Mouse (Mus musculus) CH12.LX (cell line): Measurements from ENCODE around the gene Rnf8. TPM values are rescaled to one million over a fixed set of nuclear protein-coding genes. Genes with fewer than 3 reads are reported as not detected.
"Not testable (repeated sequence)": the region's sequence is repeated elsewhere in the genome, so short reads cannot be mapped to it uniquely, and the experiment has no call there.

ENCODE experiments used
- DNase-seq: peaks from one replicate; pipeline ENCODE4 v3.0.0-alpha.2; 2013; ENCODE audit errors: extremely low read depth
- H3K27ac ChIP-seq: 2 replicates; pipeline ENCODE4 v1.5.1; 2012; ENCODE audit warnings: low read depth, mild to moderate bottlenecking, control low read depth, moderate library complexity; ENCODE audit not compliant: insufficient read depth
- H3K27me3 ChIP-seq: replicated peaks from 2 replicates; pipeline ENCODE3; 2012; ENCODE audit warnings: inconsistent platforms
- H3K36me3 ChIP-seq, 2 experiments: replicated peaks in 1 of 2; 2 replicates each; pipeline versions ENCODE3 to v1.6.1; 2012; ENCODE audit warnings: inconsistent platforms in 1 of 2, low read length in 1 of 2, mild to moderate bottlenecking in 1 of 2, mixed read lengths in 1 of 2, moderate library complexity in 1 of 2; ENCODE audit not compliant: control insufficient read depth in 1 of 2, insufficient read depth in 1 of 2
- H3K4me1 ChIP-seq, 2 experiments: 2 replicates each; pipeline ENCODE4 v1.6.1; 2012; ENCODE audit warnings: inconsistent platforms in 1 of 2, moderate library complexity in 1 of 2; ENCODE audit not compliant: insufficient read depth in 2 of 2, control insufficient read depth in 1 of 2
- H3K4me2 ChIP-seq: 2 replicates; pipeline ENCODE4 v1.6.1; 2012; ENCODE audit warnings: low read depth, mild to moderate bottlenecking, control low read depth; ENCODE audit not compliant: poor library complexity, insufficient read depth, severe bottlenecking
- H3K4me3 ChIP-seq, 3 experiments: fragments of 150-350 bp in 1 of 3; sonication (generic) in 1 of 3; replicated peaks in 1 of 3; 2 replicates each; pipeline versions ENCODE3 to v1.5.1; 2011 to 2012; ENCODE audit warnings: low read depth in 2 of 3, low read length in 2 of 3, mild to moderate bottlenecking in 2 of 3, moderate library complexity in 2 of 3, control low read depth in 1 of 3, improper control_type of control experiment in 1 of 3, inconsistent platforms in 1 of 3, mixed read lengths in 1 of 3; ENCODE audit not compliant: poor library complexity in 1 of 3
- H3K79me2 ChIP-seq: replicated peaks from 2 replicates; pipeline ENCODE4 v1.6.1; 2012; ENCODE audit warnings: mild to moderate bottlenecking, moderate library complexity; ENCODE audit not compliant: control insufficient read depth, poor library complexity, insufficient read depth, severe bottlenecking; ENCODE audit errors: extremely low read depth
- H3K9ac ChIP-seq: 2 replicates; pipeline ENCODE4 v1.6.1; 2012; ENCODE audit warnings: low read depth, mild to moderate bottlenecking, control low read depth, moderate library complexity; ENCODE audit not compliant: insufficient read depth
- H3K9me3 ChIP-seq: replicated peaks from 2 replicates; pipeline ENCODE3; 2012; ENCODE audit warnings: low read length, inconsistent platforms, mixed read lengths
- CHD1 ChIP-seq: IDR thresholded peaks from 2 replicates; pipeline ENCODE4 v1.6.1; 2012; ENCODE audit warnings: low read depth, low read length, improper control_type of control experiment, inconsistent platforms
- CTCF ChIP-seq, 2 experiments: IDR thresholded peaks in 1 of 2; conservative IDR thresholded peaks in 1 of 2; 2 replicates each; pipeline ENCODE4 v1.5.1; 2011 to 2012; ENCODE audit warnings: low read depth in 2 of 2, low read length in 2 of 2, improper control_type of control experiment in 1 of 2, inconsistent platforms in 1 of 2, mild to moderate bottlenecking in 1 of 2, moderate library complexity in 1 of 2
- ELF1 ChIP-seq: IDR thresholded peaks from 2 replicates; pipeline ENCODE4 v1.6.1; 2014; ENCODE audit warnings: low read depth, mild to moderate bottlenecking, inconsistent platforms, low read length, improper control_type of control experiment
- EP300 ChIP-seq: IDR thresholded peaks from 2 replicates; pipeline ENCODE4 v1.6.1; 2011; ENCODE audit warnings: low read length, improper control_type of control experiment
- HCFC1 ChIP-seq: IDR thresholded peaks from 2 replicates; pipeline ENCODE4 v1.6.1; 2012; ENCODE audit warnings: low read depth, mild to moderate bottlenecking, inconsistent platforms, low read length, improper control_type of control experiment
- KAT2A ChIP-seq: IDR thresholded peaks from 2 replicates; pipeline ENCODE4 v1.6.1; 2012; ENCODE audit warnings: low read length, improper control_type of control experiment, inconsistent platforms; ENCODE audit not compliant: insufficient replicate concordance
- MAX ChIP-seq: IDR thresholded peaks from 2 replicates; pipeline ENCODE4 v1.6.1; 2011; ENCODE audit warnings: low read length, improper control_type of control experiment
- MAZ ChIP-seq: IDR thresholded peaks from 2 replicates; pipeline ENCODE4 v1.6.1; 2012; ENCODE audit warnings: low read depth, mild to moderate bottlenecking, inconsistent platforms, low read length, improper control_type of control experiment, moderate library complexity
- MYC ChIP-seq: IDR thresholded peaks from 2 replicates; pipeline ENCODE4 v1.6.1; 2011; ENCODE audit warnings: low read depth, mild to moderate bottlenecking, improper control_type of control experiment, low read length
- NELFE ChIP-seq: IDR thresholded peaks from 2 replicates; pipeline ENCODE4 v1.6.1; 2011; ENCODE audit warnings: low read depth, low read length, improper control_type of control experiment
- RAD21 ChIP-seq: IDR thresholded peaks from 2 replicates; pipeline ENCODE4 v1.6.1; 2011; ENCODE audit warnings: low read depth, mild to moderate bottlenecking, low read length, improper control_type of control experiment, moderate library complexity
- RCOR1 ChIP-seq: conservative IDR thresholded peaks from 2 replicates; pipeline ENCODE4 v1.6.1; 2012; ENCODE audit warnings: low read depth, mild to moderate bottlenecking, inconsistent platforms, low read length, improper control_type of control experiment
- SIN3A ChIP-seq: IDR thresholded peaks from 2 replicates; pipeline ENCODE4 v1.6.1; 2012; ENCODE audit warnings: low read length, improper control_type of control experiment, inconsistent platforms
- SMC3 ChIP-seq: IDR thresholded peaks from 2 replicates; pipeline ENCODE4 v1.6.1; 2011; ENCODE audit warnings: low read depth, low read length, improper control_type of control experiment
- TBP ChIP-seq: conservative IDR thresholded peaks from 2 replicates; pipeline ENCODE4 v1.6.1; 2011; ENCODE audit warnings: low read depth, low read length, improper control_type of control experiment
- TCF12 ChIP-seq: IDR thresholded peaks from 2 replicates; pipeline ENCODE4 v1.6.1; 2014; ENCODE audit warnings: low read depth, mild to moderate bottlenecking, inconsistent platforms, low read length, improper control_type of control experiment
- UBTF ChIP-seq: IDR thresholded peaks from 2 replicates; pipeline ENCODE4 v1.6.1; 2012; ENCODE audit warnings: low read depth, mild to moderate bottlenecking, inconsistent platforms, low read length, improper control_type of control experiment, moderate library complexity
- ZC3H11A ChIP-seq: IDR thresholded peaks from 2 replicates; pipeline ENCODE4 v1.6.1; 2012; ENCODE audit warnings: low read depth, mild to moderate bottlenecking, inconsistent platforms, low read length, improper control_type of control experiment
- ZKSCAN1 ChIP-seq: IDR thresholded peaks from 2 replicates; pipeline ENCODE4 v1.6.1; 2012; ENCODE audit warnings: low read depth, inconsistent platforms, low read length, improper control_type of control experiment, borderline replicate concordance
- ZNF384 ChIP-seq: IDR thresholded peaks from 2 replicates; pipeline ENCODE4 v1.6.1; 2012; ENCODE audit warnings: low read depth, low read length, improper control_type of control experiment, inconsistent platforms
- dilution Hi-C: fragments of 300-500 bp; cut with MboI; formaldehyde crosslinking; loops from 2 replicates; pipeline ENCODE4 v1.14.3; 2020; ENCODE audit warnings: low sequenced_read_pairs; ENCODE audit not compliant: extremely low pct_unique_long_range_greater_than_20kb, extremely low pct_ligation_motif_present
- in situ Hi-C: fragments of 300-500 bp; cut with MboI; formaldehyde crosslinking; loops from 3 replicates; pipeline ENCODE4 v1.14.3; 2019; ENCODE audit warnings: low sequenced_read_pairs, low pct_ligation_motif_present, low pct_unique_long_range_greater_than_20kb, mixed read lengths
- polyA plus RNA-seq: library from polyadenylated mRNA; unstranded; fragments of >175 nt; gene quantifications from 2 replicates; pipeline ENCODE4 v1.2.1, GENCODE M21; 2012; ENCODE audit warnings: low read depth; ENCODE audit not compliant: insufficient read length
- total RNA-seq, 2 experiments: library from RNA; depleted of rRNA; stranded (reverse); fragments of 300-350 nt in 1 of 2; fragments of >200 nt in 1 of 2; gene quantifications; 2 replicates each; pipeline ENCODE4 v1.2.3; 2012 to 2014

Rnf8 gene
- total and polyA plus RNA-seq, 3 experiments, result 29.9 to 38.8 (median 35.4) TPM

GRCm38 (mm10) chr17:29603283-29603682 lies 11.3 kb upstream of the Rnf8 start:
- no peaks in the 10 kb centered on the region for H3K79me2 ChIP-seq
- peak; percentile 48 for DNase-seq
- no peak for TF ChIP-seq SIN3A
- TF ChIP-seq MAZ, result no peak
- no peak for TF ChIP-seq MYC
- no peak for TF ChIP-seq ZNF384
- peak; percentile 77 for TF ChIP-seq SMC3
- no peak for TF ChIP-seq TCF12
- no peak for TF ChIP-seq UBTF
- no peak for TF ChIP-seq MAX
- no peak for TF ChIP-seq EP300
- peak; percentile 71 for TF ChIP-seq RAD21
- TF ChIP-seq ELF1, result no peak
- TF ChIP-seq CTCF (conservative IDR thresholded peaks at IDR 0.05 in 1 of 2, IDR thresholded peaks at IDR 0.05 in 1 of 2; ENCODE audit: low read depth in 2 of 2, low read length in 2 of 2), result peak; percentile 86 to 99
- no peak for TF ChIP-seq NELFE
- no peak for TF ChIP-seq ZC3H11A
- no peak for TF ChIP-seq KAT2A
- no peak for TF ChIP-seq RCOR1
- TF ChIP-seq HCFC1, result no peak
- no peak for TF ChIP-seq TBP
- no peak for TF ChIP-seq ZKSCAN1
- TF ChIP-seq CHD1, result no peak
- H3K9me3 ChIP-seq, result peaks cover 3% of the 10 kb centered on the region
- no peak overlapping the region for H3K27ac ChIP-seq
- no peak overlapping the region for H3K4me2 ChIP-seq
- H3K4me1 ChIP-seq, result peaks cover 17 to 25% of the 10 kb centered on the region in 2 experiments
- no peaks in the 10 kb centered on the region for H3K27me3 ChIP-seq
- H3K36me3 ChIP-seq, result peaks cover 28 to 67% of the 10 kb centered on the region in 2 experiments
- no peak overlapping the region for H3K9ac ChIP-seq
- in situ Hi-C loops (loop anchor here (5.0 to 25.0 kb wide), 2 partner anchors 51 to 259 kb away; partner anchors contain the start of gene Tmem217), dilution Hi-C loops (no loop called here)
- H3K4me3 ChIP-seq, result no peak overlapping the region

- H3K36me3 ChIP-seq, result peaks cover 3 to 20% of the 10 kb centered on the region in 2 experiments
- H3K9me3 ChIP-seq, H3K4me3 ChIP-seq, H3K4me2 ChIP-seq, H3K27ac ChIP-seq, DNase-seq, H3K9ac ChIP-seq, H3K27me3 ChIP-seq, dilution Hi-C loops: not testable (repeated sequence)
- in situ Hi-C loops, result loop anchor here (25.0 kb wide), 1 partner anchor 249 kb away; no protein-coding TSS in a partner anchor
- H3K4me1 ChIP-seq, result peaks cover 5 to 26% of the 10 kb centered on the region in 2 experiments
- peaks cover 29% of the 10 kb centered on the region for H3K79me2 ChIP-seq
Measured at GRCm38 (mm10) chr17:29613453-29613852, 1.1 kb upstream of the Rnf8 start.
